Mouse (Mus musculus) gastrocnemius, postnatal 25 days (tissue): ENCODE measurements around the gene Gm17018. TPM values are rescaled to one million over a fixed set of nuclear protein-coding genes. Genes with fewer than 3 reads are reported as not detected.

ENCODE experiments used
- DNase-seq: peaks from one replicate; pipeline ENCODE4 v3.0.0; 2022
- total RNA-seq, 2 experiments: library from RNA; stranded (reverse); gene quantifications; 1 replicate in 1 of 2; 2 replicates in 1 of 2; pipeline ENCODE4 v1.2.3; 2021

Gene Gm17018
- total RNA-seq, 2 experiments from 2014 or later: 16.3 to 16.5 TPM

DNA sequence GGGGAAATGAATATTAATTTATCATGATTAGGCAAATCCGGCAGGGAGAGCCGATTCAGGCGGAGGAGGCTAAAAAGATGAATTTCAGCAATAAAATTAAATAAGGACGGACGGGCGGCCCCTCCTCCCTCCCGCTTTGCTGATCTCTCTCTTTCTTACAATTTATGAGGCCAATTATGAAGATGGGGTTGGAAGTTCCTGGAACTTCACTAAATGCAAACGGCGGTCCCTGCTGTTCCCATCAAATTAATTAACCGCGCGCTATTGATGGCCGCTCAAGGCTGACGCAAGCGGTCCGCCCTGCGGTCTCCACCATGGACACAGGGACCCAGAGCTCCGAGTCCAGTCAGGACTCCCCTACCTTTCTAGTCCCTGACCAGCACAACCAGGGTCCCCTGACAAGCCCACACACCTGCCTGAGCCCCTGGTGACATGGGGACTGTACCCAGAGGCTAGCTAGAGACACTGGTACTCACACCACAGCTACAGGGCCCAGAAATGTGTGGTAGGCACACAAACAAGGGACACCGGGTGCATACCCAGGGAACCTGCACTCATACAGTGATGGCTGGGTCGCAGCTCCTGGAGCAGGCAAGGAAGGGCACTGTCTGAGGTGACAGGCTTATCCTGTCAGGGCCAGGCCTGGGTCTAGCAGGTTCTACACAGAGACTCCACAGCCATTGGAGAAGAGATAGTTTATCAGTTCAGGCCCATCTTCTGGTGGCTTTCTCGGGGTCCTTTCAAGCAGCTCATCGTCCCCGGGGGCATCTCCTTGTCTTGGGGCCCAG is 11.1 kb upstream of the Gm17018 start:
- no peak for DNase-seq

DNA sequence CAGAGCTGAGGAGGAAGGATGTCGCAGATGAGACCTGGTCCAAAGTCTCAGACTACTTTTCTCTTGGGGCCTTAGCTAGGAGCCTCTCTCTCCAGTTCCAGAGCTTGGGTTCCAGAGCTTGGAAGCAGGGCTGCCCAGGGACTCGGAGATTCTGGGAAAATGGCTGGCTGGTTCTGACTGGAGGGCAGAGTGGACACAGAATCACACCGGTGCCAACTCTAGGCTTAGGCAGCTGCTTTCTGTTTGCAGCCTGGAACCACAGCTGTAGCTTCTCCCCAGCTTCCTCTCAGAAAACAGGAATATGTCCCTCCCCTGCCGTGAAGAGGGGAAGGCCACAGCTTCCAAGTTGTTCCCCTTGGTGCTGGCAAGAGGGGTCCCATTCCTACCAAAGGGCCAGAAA is 10.5 kb upstream of the Gm17018 start:
- no peak for DNase-seq

DNA sequence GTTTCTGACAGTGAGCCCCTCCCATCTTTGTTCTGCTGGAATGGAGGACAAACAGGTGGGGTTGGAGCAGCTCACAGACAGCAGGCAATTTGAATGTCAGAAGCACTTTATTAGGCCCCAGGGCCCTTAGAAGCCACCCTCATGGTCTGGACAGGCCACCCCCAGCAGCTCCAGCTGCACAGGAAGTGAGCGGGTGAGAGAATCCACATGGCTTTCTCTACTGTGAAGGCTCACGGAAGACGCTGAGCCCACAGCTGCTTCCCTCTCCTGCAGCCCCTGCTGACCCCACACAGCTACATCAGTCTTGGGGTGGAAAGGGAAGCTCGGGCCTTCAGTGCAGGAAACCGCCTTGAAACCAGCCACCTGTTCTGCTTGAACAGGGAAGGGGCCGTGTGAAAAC is 8.2 kb upstream of the Gm17018 start:
- no peak for DNase-seq

GRCm38 (mm10) chr19:45554136-45554535 is 6.3 kb upstream of the Gm17018 start:
- DNase-seq: no peak

- no peak for DNase-seq
Measured at GRCm38 (mm10) chr19:45565925-45566715, 5.7 kb downstream of the Gm17018 start.

GRCm38 (mm10) chr19:45567367-45567766 is 7.0 kb downstream of the Gm17018 start:
- no peak for DNase-seq

DNA sequence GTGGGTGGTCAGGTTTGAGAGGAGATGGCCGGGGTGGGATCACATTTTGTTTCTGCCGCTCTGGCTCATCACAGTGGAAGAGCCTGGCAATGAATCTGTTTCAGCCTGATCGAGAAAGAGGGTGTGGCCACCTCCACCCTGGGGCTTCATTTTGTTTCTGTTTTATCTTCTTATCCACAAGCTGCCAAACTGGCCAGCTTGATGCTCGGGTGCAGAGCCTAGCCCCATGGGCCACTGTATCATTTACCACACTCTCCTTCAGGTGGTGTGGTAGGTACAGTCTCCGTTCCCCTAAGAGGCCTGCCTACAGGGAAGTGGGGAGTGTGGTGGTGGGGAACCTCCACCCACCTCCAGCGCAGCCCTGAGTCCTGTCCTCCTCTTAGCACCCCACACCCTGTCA is 12.6 kb downstream of the Gm17018 start:
- no peak for DNase-seq

GRCm38 (mm10) chr19:45573861-45574267 is 13.4 kb downstream of the Gm17018 start:
- peak; percentile 61 for DNase-seq

DNA sequence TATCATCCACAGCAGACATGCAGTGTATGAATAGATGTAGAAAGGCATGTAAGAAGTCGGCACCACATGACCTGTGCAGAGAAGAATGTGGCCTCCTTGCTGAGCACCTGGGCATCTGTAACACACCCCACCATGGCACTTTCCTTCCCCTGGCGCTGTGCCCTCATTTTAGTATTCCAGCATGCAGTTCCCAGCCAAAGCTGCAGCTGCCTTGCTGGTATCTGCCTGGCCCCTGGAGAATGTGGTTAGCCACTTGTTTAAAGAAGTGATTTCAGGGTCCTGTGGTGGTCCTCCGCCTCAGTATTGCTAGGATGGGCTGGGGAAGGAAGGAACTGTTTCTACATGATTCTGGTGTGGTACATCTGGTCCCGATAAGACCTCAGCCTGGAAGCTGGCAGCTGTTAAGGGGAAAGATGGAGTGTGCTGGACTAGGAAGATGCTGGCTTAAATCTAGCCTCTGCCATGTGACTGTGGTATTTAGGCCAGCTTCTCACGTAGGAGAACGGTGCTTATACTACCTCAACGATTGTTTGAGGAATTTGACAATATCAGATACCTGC is 14.0 kb downstream of the Gm17018 start:
- DNase-seq: no peak

GRCm38 (mm10) chr19:45574941-45575631 is 14.7 kb downstream of the Gm17018 start:
- no peak for DNase-seq

DNA sequence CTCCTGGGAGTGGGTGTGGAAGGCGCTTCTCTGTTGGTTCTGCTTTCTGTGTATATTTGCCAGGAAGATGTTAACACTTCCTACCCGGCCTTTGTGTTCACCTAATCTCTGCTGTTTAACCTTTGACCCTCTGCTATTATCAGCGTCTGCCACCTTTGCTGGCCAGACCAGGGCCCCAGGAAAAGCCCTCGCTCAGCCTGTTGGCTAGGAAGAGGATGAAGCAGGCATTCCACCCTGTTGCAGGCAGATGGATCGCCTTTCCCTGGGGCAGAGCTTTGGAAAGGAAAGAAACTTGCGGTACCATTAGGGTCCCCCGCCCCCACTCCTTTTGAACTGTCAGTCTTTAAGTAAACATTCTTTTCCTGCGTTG is 15.2 kb downstream of the Gm17018 start:
- DNase-seq: no peak

GRCm38 (mm10) chr19:45577141-45577750 is 16.8 kb downstream of the Gm17018 start:
- DNase-seq: no peak

GRCm38 (mm10) chr19:45578976-45579375 is 18.6 kb downstream of the Gm17018 start:
- DNase-seq: no peak

GRCm38 (mm10) chr19:45579416-45579815 is 19.0 kb downstream of the Gm17018 start:
- DNase-seq: no peak

DNA sequence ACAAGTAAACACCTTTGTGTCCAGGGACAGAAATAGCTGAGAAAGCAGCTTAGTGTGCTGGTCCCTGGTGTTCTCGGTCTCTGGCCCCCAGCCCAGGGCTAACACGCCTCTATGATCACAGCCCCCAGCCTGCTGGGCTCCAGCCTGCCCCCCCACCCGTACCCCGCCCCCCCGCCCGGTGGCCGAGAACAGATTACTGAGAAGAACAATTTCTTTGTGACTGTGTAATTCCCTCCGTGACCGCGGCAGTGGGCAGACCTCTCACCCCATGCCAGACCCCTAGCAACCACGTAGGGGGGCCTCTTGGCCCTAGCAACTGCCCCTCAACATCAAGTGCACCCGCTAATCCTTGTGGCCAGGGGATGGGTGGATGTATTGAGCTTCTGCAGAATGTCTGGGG is 19.8 kb downstream of the Gm17018 start:
- DNase-seq: no peak

- no peak for DNase-seq
Measured at GRCm38 (mm10) chr19:45581257-45581656, 20.8 kb downstream of the Gm17018 start.

- no peak for DNase-seq
Measured at GRCm38 (mm10) chr19:45582161-45582560, 21.7 kb downstream of the Gm17018 start.

DNA sequence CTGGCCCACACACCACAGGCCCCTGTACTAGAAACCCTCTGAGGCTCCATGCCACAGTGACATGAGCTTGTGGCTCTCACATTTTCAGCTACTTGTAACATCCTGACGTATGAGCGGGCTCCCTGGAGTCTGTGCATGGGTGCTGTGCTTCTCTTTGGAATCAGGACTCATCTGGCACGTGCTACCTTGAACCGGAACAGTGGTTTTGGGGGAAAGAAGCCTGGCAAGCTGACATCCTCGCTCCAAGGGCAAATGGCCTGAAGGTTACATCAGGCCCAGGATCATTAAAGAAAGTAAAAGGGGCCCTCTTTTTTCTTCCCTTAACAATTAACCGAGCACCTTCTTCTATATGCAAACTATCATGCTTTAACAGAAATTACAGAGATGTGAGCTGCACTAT is 22.7 kb downstream of the Gm17018 start:
- no peak for DNase-seq

- DNase-seq: no peak
Measured at GRCm38 (mm10) chr19:45584856-45585620, 24.6 kb downstream of the Gm17018 start.

DNA sequence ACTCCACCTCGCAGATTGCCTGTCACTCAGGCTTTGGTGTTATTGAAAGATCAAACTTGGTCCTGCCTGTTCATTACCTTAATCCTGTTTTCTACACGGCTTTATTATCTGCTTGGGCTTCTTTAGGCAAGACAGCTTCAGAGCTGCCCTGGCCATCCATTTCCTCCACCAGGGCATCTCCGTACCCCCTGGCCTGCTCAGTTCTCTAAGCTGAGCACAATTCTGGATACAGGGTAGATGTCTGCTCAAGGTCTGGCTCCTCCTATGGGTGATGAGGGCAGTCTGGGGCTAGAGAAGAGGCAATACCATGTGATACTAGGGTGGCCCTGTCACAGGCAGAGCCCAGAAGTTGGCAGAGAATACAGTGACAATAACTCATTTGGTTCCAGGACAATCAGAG is 26.4 kb downstream of the Gm17018 start:
- DNase-seq: no peak

GRCm38 (mm10) chr19:45587509-45588292 is 27.3 kb downstream of the Gm17018 start:
- peak; percentile 32 for DNase-seq
